Mouse (Mus musculus) hematopoietic multipotent progenitor cell, adult 10-12 weeks (in vitro differentiated cells): ENCODE results near the gene Plk2. TPM values are rescaled to one million over a fixed set of nuclear protein-coding genes. Genes with fewer than 3 reads are reported as not detected.

Experiments used
- polyA plus RNA-seq: library from polyadenylated mRNA; stranded (reverse); fragments of >175 nt; gene quantifications from 2 replicates; pipeline ENCODE4 v1.2.3, GENCODE M21; 2012; ENCODE audit warnings: low replicate concordance

Gene Plk2
- polyA plus RNA-seq, result 0.99 and 2.0 TPM in 2 replicates

GRCm38 (mm10) chr13:110394291-110395178, at the start of gene Plk2:
Plk2 (plus strand) TSS chr13:110395046.

DNA sequence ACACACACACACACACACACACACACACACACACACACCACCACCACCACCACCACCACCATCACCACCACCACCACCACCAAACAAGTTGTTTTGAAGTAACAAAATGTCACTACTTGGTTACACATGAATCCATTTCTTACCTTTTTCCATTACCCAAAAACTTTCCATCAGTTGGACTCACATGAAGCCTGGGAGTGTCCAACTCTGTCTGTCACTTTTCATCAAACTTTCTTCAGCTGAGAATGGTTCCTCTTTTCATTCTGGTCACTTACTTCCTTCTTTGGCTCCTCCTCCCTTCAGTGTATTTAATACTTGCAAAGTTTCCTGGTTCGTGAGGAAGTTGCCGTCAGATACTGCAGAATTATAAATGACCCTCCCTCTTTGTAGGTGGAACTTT, 37.9 kb upstream of the Plk2 start, which contains the start of gene Gapt:
Gapt (minus strand) TSS at position 259 of the 400 bp plus-strand sequence.

Other genes with a start within 250 kb of the Plk2 start
- 0.02 TPM in 1 of 2 replicates, not detected in the other for gene Rab3c, start 114.0 kb upstream of the Plk2 start, polyA plus RNA-seq
- gene Gapt, start 37.8 kb upstream of the Plk2 start, polyA plus RNA-seq, result 0.76 and 0.85 TPM in 2 replicates